Mouse (Mus musculus): ENCODE measurements around the gene Zfp628. TPM values are rescaled to one million over a fixed set of nuclear protein-coding genes. Genes with fewer than 3 reads are reported as not detected.

Gene Zfp628
- polyA plus RNA-seq, 1 experiment from 2014 or later = 4.3 TPM

DNA sequence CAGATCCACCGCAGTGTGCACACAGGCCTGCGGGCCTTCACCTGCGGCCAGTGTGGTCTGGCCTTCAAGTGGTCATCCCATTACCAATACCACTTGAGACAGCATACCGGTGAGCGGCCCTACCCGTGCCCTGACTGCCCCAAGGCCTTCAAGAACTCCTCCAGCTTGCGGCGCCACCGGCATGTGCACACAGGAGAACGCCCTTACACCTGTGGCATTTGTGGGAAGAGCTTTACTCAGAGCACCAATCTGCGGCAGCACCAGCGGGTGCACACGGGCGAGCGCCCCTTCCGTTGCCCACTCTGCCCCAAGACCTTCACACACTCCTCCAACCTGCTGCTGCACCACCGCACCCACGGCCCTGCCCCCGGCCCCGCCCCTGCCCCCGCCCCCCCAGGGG, 4.1 kb downstream of the Zfp628 start:
- Histone ChIP-seq H3K4me1 (peaks cover 47% of the 10 kb centered on the region), H3K27me3 (no peaks in the 10 kb centered on the region), H3K9me3 (no peaks in the 10 kb centered on the region), H3K27ac (no peak overlapping the region), H3K4me2 (replicated peaks) (no peak overlapping the region), H3K9ac (no peak overlapping the region), H3K36me3 (peaks cover 43% of the 10 kb centered on the region), H3K4me3 (no peak overlapping the region)
- whole genome bisulfite sequencing = 80% methylated on average over 21 of the region's 21 CpGs
- ATAC-seq (ENCODE audit: insufficient number of reproducible peaks, insufficient read depth, low FRiP score, low TSS enrichment) = no peak

DNA sequence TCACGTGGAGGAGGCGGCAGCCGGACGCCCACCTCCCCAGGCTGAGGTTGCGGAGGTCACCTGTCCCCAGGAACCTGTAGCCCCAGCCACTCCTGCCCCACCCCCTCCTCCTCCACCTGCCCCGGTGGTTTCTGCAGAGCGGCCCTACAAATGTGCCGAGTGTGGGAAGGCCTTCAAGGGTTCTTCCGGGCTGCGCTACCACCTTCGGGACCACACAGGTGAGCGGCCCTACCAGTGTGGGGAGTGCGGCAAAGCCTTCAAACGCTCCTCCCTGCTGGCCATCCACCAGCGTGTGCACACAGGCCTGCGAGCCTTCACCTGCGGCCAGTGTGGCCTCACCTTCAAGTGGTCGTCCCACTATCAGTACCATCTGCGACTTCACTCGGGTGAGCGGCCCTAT, 5.0 kb downstream of the Zfp628 start:
- ATAC-seq (ENCODE audit: insufficient number of reproducible peaks, insufficient read depth, low FRiP score, low TSS enrichment) = no peak
- no peaks in the 10 kb centered on the region for H3K9me3 ChIP-seq
- no peaks in the 10 kb centered on the region for H3K27me3 ChIP-seq
- peaks cover 43% of the 10 kb centered on the region for H3K36me3 ChIP-seq
- no peak overlapping the region for H3K4me2 ChIP-seq (replicated peaks)
- WGBS = 89% methylated on average over 21 of the region's 21 CpGs
- no peak overlapping the region for H3K9ac ChIP-seq
- no peak overlapping the region for H3K4me3 ChIP-seq
- peaks cover 55% of the 10 kb centered on the region for H3K4me1 ChIP-seq
- H3K27ac ChIP-seq = no peak overlapping the region

DNA sequence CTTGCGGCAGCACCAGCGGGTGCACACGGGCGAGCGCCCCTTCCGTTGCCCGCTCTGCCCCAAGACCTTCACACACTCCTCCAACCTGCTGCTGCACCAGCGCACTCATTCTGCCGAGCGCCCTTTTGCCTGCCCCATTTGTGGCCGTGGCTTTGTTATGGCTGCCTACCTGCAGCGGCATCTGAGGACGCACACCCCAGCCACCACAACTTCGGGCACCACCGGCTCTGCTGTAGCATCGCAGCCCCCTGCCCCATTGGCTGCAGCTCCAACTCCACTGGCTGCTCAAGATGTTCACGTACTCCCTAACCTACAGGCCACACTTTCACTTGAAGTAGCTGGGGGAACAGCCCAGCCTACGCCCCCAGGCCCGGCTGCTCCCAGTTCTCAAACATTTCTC, 5.5 kb downstream of the Zfp628 start:
- 91% methylated on average over 19 of the region's 19 CpGs for WGBS
- Histone ChIP-seq H3K27me3 (no peaks in the 10 kb centered on the region), H3K9me3 (no peaks in the 10 kb centered on the region), H3K27ac (peak overlapping the region; percentile 92; the same call in 1 of the 2 replicates), H3K4me2 (replicated peaks) (no peak overlapping the region), H3K4me1 (peaks cover 61% of the 10 kb centered on the region), H3K4me3 (no peak overlapping the region), H3K36me3 (peaks cover 43% of the 10 kb centered on the region), H3K9ac (0 out of 2 replicates have a peak overlapping the region, but pooled peaks have one; percentile 36)
- ATAC-seq (ENCODE audit: insufficient number of reproducible peaks, insufficient read depth, low FRiP score, low TSS enrichment) = no peak

DNA sequence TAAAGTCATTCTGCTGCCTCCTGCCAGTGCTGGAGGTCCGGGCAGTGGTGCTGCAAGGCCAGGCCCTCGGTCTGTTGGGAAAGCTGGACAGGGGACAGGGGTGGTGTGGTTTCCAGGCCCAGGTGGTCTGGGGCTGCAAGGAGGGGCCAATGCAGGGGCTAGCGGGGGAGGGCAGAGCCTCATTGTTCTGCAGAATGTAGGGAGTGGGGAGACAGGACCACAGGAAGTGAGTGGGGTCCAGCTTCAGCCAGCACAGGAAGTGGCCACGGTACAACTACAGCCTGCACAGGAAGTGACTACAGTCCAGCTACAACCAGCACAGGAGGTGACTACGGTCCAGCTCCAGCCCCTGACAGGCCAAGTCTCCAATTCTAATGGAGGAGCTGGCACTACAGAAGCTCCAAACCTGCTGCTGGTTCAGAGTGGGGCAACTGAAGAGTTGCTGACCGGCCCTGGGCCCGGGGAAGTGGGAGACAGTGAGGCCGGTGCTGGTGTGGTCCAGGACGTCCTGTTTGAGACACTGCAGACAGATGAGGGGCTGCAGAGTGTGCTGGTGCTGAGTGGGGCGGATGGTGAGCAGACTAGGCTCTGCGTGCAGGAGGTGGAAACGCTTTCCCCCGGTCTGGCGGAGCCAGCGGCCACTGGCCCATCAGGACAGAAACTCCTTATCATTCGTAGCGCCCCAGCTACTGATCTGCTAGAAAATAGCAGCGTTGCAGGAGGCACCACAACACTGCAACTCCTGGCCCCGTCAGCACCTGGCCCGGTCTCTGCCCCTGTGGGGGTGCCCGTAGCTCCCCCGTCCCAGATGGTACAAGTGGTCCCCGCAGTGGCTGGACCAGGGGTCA, 6.2 kb downstream of the Zfp628 start:
- no peak overlapping the region for H3K4me2 ChIP-seq (replicated peaks)

DNA sequence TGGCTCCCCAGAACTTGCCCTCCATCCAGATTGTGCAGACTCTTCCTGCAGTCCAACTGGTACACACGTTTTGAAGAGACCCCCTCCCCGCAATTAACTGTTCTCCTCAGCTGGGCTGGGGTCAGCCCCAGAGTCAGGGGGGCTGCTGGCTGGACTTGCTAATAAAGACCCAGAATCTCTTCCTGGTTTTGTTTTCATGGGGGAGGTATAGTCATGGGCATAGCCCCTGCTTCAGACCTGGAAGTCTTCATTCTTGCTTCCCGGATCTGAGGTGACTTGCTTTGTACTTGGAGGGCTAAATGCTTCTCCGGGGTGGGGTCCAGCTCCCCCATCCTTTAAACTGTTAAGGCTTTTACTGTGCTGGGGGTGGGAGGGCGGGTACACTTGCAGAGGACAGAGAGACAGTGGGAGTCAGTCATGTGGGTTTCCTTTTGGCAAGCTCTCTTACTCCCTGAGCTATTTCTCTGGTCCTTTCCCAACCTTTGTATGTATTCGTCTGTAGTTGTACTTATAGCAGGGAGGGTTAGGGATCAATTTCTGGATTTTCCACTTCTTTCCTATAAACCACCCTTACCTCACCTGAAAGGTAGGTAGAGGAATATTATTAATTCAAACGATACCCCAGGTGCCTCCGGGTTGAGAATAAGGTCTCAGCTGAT, 6.9 kb downstream of the Zfp628 start, which contains the start of gene Nat14:
Nat14 (plus strand) TSS at position 205 of the 659 bp plus-strand sequence.
- WGBS = 30% methylated on average over 8 of the region's 8 CpGs
- ATAC-seq (ENCODE audit: insufficient number of reproducible peaks, insufficient read depth, low FRiP score, low TSS enrichment) = no peak

More for the DNA sequence above, 6.2 kb downstream of the Zfp628 start:
- Histone ChIP-seq H3K4me1 (peaks cover 64% of the 10 kb centered on the region), H3K36me3 (peaks cover 43% of the 10 kb centered on the region), H3K27ac (peak overlapping the region; percentile 92), H3K27me3 (no peaks in the 10 kb centered on the region), H3K4me3 (no peak overlapping the region), H3K9ac (peak overlapping the region; percentile 36), H3K9me3 (no peaks in the 10 kb centered on the region)
- 56% methylated on average over 23 of the region's 23 CpGs for WGBS
- ATAC-seq (ENCODE audit: insufficient number of reproducible peaks, insufficient read depth, low FRiP score, low TSS enrichment) = no peak

DNA sequence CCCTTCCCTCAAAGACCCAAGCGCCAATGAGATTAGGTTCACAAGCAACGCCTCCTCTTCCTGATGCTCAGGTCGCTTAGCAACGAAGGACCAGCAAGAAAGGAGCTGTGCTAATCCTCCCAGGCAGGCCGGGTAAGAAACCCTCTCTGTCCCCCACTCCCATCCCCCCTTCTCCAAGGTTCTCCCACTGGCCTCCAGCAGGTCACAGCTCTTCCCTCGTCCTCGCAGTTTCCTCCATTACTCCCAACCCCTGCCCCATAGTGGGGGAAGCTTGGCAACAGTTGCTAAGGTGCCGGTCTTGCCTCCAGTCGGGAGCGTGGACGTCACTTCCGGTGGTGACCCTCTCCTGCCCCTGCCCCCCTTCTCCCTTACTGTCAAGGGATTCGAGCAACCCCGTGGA, 7.5 kb downstream of the Zfp628 start:
- peaks cover 65% of the 10 kb centered on the region for H3K4me1 ChIP-seq
- peak overlapping the region; percentile 33 for H3K4me3 ChIP-seq
- no peaks in the 10 kb centered on the region for H3K9me3 ChIP-seq
- peaks cover 39% of the 10 kb centered on the region for H3K36me3 ChIP-seq
- peak overlapping the region; percentile 79 for H3K4me2 ChIP-seq (replicated peaks)
- peak; percentile 59 for ATAC-seq (ENCODE audit: insufficient number of reproducible peaks, insufficient read depth, low FRiP score, low TSS enrichment)
- peak overlapping the region; percentile 34; the same call in 1 of the 2 replicates for H3K9ac ChIP-seq
- H3K27ac ChIP-seq = peak overlapping the region; percentile 92
- under 1% methylated on average over 14 of the region's 14 CpGs for WGBS
- no peaks in the 10 kb centered on the region for H3K27me3 ChIP-seq

More for the DNA sequence above, 6.9 kb downstream of the Zfp628 start, which contains the start of gene Nat14:
- peak within 1 kb of the TSS; percentile 36 for H3K9ac ChIP-seq
- peaks cover 64% of the 10 kb centered on the region for H3K4me1 ChIP-seq
- H3K9me3 ChIP-seq = no peaks in the 10 kb centered on the region
- no peaks in the 10 kb centered on the region for H3K27me3 ChIP-seq
- H3K4me3 ChIP-seq = peak within 1 kb of the TSS; percentile 33
- peak within 1 kb of the TSS; percentile 79 for H3K4me2 ChIP-seq (replicated peaks)
- H3K36me3 ChIP-seq = peaks cover 43% of the 10 kb centered on the region
- peak within 1 kb of the TSS; percentile 92 for H3K27ac ChIP-seq

DNA sequence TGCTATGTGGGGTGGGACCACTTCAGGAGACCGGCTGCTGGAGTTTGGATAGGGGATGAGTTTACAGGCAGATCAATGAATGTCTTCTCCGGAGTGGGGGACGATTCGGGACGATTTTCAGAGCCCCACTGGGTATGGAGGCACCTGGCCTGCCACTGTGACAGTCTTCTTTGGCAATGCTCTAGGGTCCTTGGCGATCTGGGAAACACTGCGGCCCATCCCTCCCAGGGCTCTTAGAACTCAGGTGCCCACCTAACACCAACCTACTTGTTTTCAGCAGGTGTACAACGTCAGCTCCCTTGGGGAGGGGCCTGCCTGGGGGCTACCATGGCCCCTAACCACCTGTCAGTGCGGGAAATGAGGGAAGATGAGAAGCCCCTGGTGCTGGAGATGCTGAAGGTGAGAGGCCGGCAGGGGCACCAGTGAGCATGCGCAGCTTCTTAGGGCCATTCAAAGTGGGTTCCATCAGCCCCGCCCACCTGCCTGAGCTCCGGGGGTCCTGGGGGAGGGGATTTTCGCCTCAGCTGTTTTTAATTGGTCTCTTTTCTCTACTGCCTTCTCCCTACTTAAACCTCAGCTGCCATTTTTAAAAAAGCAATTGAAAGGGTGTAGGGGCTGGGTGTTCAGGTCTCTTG, 8.0 kb downstream of the Zfp628 start:
- Histone ChIP-seq H3K4me1 (peaks cover 66% of the 10 kb centered on the region), H3K27ac (peak overlapping the region; percentile 92), H3K27me3 (no peaks in the 10 kb centered on the region), H3K9me3 (no peaks in the 10 kb centered on the region), H3K36me3 (peaks cover 34% of the 10 kb centered on the region), H3K4me2 (replicated peaks) (peak overlapping the region; percentile 79), H3K9ac (0 out of 2 replicates have a peak overlapping the region, but pooled peaks have one; percentile 46), H3K4me3 (peak overlapping the region; percentile 33)
- ATAC-seq (ENCODE audit: insufficient number of reproducible peaks, insufficient read depth, low FRiP score, low TSS enrichment) = peak; percentile 11
- WGBS = 2% methylated on average over 14 of the region's 14 CpGs

DNA sequence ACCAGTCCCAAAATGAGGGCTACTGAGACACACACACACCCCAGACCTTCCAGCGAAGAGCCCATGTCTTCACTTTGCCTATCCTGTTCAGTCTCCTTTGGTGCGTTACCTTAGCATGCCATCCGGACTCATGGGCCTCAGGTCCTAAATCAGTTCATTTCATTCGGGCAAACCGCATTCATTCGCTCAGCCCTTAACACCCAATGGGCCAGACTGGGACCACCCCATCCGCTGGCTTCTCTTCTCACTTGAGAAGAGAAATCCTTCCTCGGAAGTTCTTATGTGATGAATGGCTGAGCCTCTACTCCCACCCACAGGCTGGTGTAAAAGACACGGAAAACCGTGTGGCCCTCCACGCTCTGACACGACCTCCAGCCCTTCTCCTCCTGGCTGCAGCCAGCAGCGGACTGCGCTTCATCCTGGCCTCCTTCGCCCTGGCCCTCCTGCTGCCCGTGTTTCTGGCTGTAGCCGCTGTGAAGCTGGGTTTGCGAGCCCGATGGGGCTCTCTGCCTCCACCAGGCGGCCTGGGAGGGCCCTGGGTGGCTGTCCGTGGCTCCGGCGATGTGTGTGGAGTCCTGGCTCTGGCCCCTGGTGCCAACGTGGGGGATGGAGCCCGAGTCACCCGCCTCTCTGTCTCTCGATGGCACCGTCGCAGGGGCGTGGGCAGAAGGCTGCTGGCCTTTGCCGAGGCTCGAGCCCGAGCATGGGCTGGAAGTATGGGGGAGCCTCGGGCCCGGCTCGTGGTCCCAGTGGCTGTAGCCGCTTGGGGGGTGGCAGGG, 8.8 kb downstream of the Zfp628 start:
- H3K27ac ChIP-seq = peak overlapping the region; percentile 92
- 5% methylated on average over 37 of the region's 37 CpGs for WGBS
- no peak for ATAC-seq (ENCODE audit: insufficient number of reproducible peaks, insufficient read depth, low FRiP score, low TSS enrichment)

DNA sequence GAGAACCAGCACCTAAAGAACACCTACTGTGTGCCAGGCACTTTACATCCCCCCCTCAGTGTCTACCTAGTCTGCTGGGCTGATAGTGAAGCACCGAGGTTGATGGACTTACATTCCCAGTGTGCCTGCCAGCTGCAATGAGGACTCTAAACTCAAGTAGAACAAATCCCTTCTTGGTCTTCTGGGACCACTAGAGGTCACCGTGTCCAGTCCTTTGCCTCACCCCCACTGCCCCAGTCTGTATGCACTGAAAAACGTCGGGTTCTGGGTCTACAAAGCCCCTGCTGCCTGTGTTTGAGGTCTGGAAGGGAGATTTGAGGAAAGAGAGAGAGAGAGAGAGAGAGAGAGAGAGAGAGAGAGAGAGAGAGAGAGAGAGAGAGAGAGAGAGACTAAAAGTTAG, 9.5 kb downstream of the Zfp628 start:
- WGBS = 2% methylated on average over 4 of the region's 4 CpGs
- H3K4me3 ChIP-seq = no peak overlapping the region
- peaks cover 21% of the 10 kb centered on the region for H3K36me3 ChIP-seq
- peak overlapping the region; percentile 92 for H3K27ac ChIP-seq
- H3K9ac ChIP-seq = peak overlapping the region; percentile 46
- H3K9me3 ChIP-seq = no peaks in the 10 kb centered on the region
- H3K27me3 ChIP-seq = no peaks in the 10 kb centered on the region
- peaks cover 66% of the 10 kb centered on the region for H3K4me1 ChIP-seq
- peak overlapping the region; percentile 79 for H3K4me2 ChIP-seq (replicated peaks)
- no peak for ATAC-seq (ENCODE audit: insufficient number of reproducible peaks, insufficient read depth, low FRiP score, low TSS enrichment)

More for the DNA sequence above, 8.8 kb downstream of the Zfp628 start:
- peak overlapping the region; percentile 46 for H3K9ac ChIP-seq
- no peaks in the 10 kb centered on the region for H3K9me3 ChIP-seq
- H3K4me3 ChIP-seq = peak overlapping the region; percentile 33
- H3K4me2 ChIP-seq (replicated peaks) = peak overlapping the region; percentile 79
- peaks cover 66% of the 10 kb centered on the region for H3K4me1 ChIP-seq
- no peaks in the 10 kb centered on the region for H3K27me3 ChIP-seq
- peaks cover 28% of the 10 kb centered on the region for H3K36me3 ChIP-seq

DNA sequence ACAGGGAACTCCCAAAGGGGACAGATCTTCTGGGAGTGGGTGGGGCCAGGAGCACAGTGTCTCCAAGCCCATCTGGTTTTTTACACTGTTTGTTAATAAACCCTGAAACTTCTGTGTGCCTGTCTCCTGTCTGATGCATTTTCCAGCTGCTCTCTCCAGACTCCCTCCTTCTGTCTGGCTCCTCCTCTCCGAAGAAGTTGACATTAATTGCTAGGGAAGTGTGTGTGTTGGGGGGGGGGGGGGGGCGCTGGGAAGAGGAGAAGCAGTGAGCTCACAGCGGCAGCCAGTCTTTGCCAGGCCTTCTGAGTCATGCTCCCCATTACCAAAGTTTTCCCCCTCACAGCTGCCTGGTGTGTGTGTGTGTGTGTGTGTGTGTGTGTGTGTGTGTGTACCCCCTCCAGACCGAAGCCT, 9.9 kb downstream of the Zfp628 start:
- no peaks in the 10 kb centered on the region for H3K27me3 ChIP-seq
- peak overlapping the region; percentile 79; the same call in 1 of the 2 replicates for H3K4me2 ChIP-seq (replicated peaks)
- no peak overlapping the region for H3K9ac ChIP-seq
- no peak overlapping the region for H3K4me3 ChIP-seq
- H3K4me1 ChIP-seq = peaks cover 66% of the 10 kb centered on the region
- no peak for ATAC-seq (ENCODE audit: insufficient number of reproducible peaks, insufficient read depth, low FRiP score, low TSS enrichment)
- peak overlapping the region; percentile 92 for H3K27ac ChIP-seq
- 8% methylated on average over 3 of the region's 4 CpGs for WGBS
- peaks cover 16% of the 10 kb centered on the region for H3K36me3 ChIP-seq
- no peaks in the 10 kb centered on the region for H3K9me3 ChIP-seq

All from embryonic facial prominence, embryonic 12.5 days (tissue).